Mouse (Mus musculus) testis, postnatal 14 days (tissue): ENCODE results near the gene Mylk.
"Not testable (repeated sequence)": the region's sequence is repeated elsewhere in the genome, so short reads cannot be mapped to it uniquely, and the experiment has no call there.

Experiments
- DNase-seq: peaks from one replicate; pipeline ENCODE4 v3.0.0; 2021; ENCODE audit warnings: low spot score

Gene Mylk

GRCm38 (mm10) chr16:34745065-34745585, at the start of gene Mylk:
TSS of gene Mylk (plus strand) at chr16:34745210.
- DNase-seq: peak; percentile 94

DNA sequence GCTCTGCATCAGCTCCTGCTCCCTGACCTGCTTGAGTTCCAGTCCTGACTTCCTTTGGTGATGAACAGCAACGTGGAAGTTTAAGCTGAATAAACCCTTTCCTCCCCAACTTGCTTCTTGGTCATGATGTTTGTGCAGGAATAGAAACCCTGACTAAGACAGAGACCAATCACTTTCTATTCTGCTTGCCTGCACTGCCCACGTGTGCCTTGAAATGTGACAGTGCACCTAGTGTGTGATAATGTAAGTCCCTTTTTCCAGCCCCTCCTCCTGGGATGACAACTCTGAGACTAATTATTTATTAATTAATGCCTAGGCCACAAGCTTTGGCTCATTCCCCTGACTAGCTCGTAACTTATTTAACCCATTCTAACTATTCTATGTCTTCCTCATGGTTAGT, 46.3 kb upstream of the Mylk start:
- DNase-seq: not testable (repeated sequence)

DNA sequence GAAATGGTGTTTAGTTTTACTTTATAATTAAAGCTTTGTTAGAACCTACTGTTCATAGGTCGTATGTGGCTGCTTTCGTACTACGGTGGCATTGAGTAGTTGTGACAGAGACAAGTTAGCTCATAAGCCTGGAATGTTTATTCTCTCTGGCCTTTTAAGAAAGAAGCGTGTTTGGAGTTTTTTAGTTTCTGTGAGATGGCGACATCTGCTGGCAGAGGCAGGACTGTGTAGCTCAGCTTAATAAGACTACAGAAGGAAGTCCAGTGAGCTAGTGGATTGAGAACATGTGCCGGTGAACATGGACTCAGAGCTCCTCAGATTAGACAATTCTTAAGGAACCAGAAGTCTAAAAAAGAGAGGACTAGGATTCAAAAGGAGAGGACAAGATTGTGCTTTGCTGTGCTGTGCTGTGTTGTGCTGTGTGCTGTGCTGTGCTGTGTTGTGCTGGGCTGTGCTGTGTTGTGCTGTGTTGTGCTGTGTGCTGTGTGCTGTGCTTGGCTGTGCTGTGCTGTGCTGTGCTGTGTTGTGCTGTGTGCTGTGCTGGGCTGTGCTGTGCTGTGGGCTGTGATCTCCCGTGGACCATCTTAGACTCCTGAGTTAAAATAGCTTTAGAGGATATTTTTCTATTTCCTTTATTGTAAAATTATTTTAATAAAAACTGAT, 44.7 kb upstream of the Mylk start:
- DNase-seq: peak; percentile 33

- no peak for DNase-seq
Observed at GRCm38 (mm10) chr16:34700828-34701216, 44.2 kb upstream of the Mylk start.

- no peak for DNase-seq
Observed at GRCm38 (mm10) chr16:34706019-34706418, 39.0 kb upstream of the Mylk start.

GRCm38 (mm10) chr16:34706487-34706946, 38.5 kb upstream of the Mylk start:
- peak; percentile 22 for DNase-seq

GRCm38 (mm10) chr16:34711481-34711880, 33.5 kb upstream of the Mylk start:
- no peak for DNase-seq

- DNase-seq: no peak
Observed at GRCm38 (mm10) chr16:34725156-34725555, 19.9 kb upstream of the Mylk start.

- not testable (repeated sequence) for DNase-seq
Observed at GRCm38 (mm10) chr16:34728610-34729009, 16.4 kb upstream of the Mylk start.

- no peak for DNase-seq
Observed at GRCm38 (mm10) chr16:34729371-34729770, 15.6 kb upstream of the Mylk start.

DNA sequence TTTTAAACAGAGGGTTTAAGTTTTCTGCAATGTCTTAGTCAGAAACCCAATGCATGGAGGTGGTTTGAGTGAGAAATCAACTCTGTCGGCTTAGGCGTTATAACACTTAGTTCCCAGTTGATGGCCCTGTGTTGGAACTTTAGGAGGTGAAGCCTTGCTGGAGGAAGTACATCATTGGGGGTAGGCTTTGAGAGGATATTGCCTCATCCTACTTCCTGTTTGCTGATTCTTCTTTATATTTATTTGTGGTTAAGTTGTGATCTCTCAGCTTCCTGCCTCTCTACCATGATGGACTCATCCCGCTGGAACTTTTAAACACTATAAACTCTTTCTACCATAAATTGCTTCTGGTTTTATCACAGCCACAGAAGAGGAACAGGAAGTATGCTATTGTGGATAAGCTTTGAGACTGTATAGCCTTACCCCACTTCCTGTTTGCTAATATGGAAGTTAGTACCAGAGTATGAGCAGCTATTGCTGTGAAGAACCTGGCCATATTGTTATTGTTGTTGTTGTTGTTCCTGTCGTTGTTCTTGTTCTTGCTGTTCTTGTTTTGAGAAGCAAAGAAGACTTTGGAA, 6.3 kb upstream of the Mylk start:
- DNase-seq: no peak

- no peak for DNase-seq
Observed at GRCm38 (mm10) chr16:34742930-34743329, 2.1 kb upstream of the Mylk start.

DNA sequence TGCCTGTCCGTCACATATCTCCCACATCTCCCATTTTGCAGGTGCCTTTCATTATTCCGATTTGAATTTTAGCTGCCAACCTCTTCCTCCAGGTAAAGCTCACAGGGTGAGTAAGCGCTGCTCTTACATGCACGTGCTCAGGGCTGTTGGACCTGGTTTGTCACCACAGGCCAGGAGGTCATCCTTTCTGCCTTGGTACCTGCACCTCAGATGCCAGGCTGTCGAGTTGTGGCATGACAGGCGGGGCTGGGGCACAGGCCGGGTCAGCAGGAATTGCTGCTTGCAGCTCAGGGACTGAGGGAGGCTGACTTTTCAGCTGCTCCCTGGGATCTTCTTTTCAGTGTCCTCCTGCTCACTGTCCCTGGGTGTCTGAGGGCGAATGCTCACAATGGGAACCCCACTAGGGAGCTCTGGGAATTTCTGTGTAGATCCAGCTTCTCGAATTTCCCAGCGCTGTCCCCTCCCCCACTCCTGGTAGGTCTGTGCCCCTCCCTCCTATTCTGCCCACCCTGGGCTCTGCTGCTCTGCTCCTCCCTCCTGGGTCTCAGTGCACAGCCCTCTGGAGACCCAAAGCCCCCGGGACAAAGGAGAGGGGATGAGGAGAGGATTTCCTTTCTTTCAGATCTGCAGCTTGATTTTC, 3.2 kb downstream of the Mylk start:
- no peak for DNase-seq

GRCm38 (mm10) chr16:34749536-34749935, 4.5 kb downstream of the Mylk start:
- no peak for DNase-seq

- DNase-seq: no peak
Observed at GRCm38 (mm10) chr16:34752026-34752425, 7.0 kb downstream of the Mylk start.

GRCm38 (mm10) chr16:34752977-34753376, 8.0 kb downstream of the Mylk start:
- DNase-seq: no peak

DNA sequence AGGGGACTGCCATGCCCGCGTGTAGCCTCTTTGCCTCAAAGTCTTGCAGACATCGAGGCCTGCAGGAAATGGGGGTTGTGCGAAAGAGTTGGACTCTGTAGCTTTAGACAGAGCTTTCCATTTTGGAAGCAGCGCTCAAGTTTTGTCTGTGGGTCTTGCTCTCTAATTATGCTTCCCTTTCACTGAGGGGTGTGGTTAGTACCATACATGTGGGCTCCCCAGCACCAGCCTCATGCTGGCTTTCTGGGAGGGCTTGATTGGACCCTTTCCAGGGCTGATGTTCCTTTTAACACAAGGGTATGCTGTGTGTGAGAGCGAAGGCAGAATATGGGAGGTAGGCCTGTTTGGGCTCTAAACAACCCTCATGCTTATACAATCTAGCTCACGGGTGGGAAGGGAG, 12.0 kb downstream of the Mylk start:
- DNase-seq: no peak

DNA sequence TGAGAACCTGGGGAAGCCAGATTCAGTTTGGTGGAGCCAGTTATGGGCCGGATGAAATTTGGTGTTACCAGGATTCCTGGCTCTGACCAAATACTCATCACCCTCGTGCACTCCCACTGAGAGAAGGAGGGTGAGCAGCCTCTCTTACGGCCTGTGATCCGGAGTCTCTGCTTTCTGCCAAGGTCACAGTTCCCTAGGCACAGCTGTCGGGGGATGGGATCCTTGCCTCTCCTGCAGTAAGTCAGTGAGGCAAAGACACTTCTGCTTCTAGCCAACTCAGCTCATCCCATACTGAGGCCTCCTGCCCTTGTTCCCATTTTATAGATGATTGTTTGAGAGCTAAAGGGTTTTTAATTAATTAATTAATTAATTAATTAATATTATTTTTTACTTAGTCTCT, 13.2 kb downstream of the Mylk start:
- no peak for DNase-seq

- DNase-seq: no peak
Observed at GRCm38 (mm10) chr16:34763959-34764591, 19.1 kb downstream of the Mylk start.

GRCm38 (mm10) chr16:34765666-34766065, 20.7 kb downstream of the Mylk start:
- no peak for DNase-seq

GRCm38 (mm10) chr16:34766193-34766592, 21.2 kb downstream of the Mylk start:
- DNase-seq: no peak

- no peak for DNase-seq
Observed at GRCm38 (mm10) chr16:34767443-34767842, 22.4 kb downstream of the Mylk start.

GRCm38 (mm10) chr16:34768436-34768835, 23.4 kb downstream of the Mylk start:
- DNase-seq: no peak
